Mouse (Mus musculus): Measurements from ENCODE around the gene Madcam1. TPM values are rescaled to one million over a fixed set of nuclear protein-coding genes. Genes with fewer than 3 reads are reported as not detected.

Gene Madcam1
- polyA plus RNA-seq, 1 experiment from 2014 or later: 23.6 TPM

DNA sequence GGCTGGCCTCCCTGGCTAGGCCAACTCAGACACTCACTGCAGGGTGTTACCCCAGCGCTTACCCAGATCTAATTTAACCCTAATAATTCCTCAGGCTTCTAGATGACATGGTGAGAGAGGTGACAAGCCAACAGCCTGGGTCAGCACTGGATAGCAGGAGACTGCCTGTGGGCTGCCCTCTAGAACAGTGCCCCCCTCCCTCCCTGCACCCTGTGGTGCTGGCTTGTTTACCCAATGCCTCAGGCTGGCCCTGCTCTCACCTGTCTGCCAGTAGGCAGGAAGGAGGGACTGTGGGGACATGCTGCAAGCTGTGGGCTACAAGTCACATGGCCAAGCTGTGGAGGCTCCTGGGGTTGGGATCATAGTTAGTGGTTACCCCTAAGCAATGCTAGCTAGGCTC is 42.8 kb downstream of the Madcam1 start:
- peak overlapping the region; percentile 77 for H3K4me2 ChIP-seq (replicated peaks)
- H3K27me3 ChIP-seq (replicated peaks): no peaks in the 10 kb centered on the region
- H3K4me3 ChIP-seq (replicated peaks): no peak overlapping the region
- peaks cover 37% of the 10 kb centered on the region for H3K4me1 ChIP-seq (replicated peaks)
- no peak for ATAC-seq
- H3K36me3 ChIP-seq: peaks cover 29% of the 10 kb centered on the region
- H3K9me3 ChIP-seq: no peaks in the 10 kb centered on the region
- WGBS: 61% methylated on average over 1 of the region's 1 CpGs
- no peak overlapping the region for H3K9ac ChIP-seq
- no peak overlapping the region for H3K27ac ChIP-seq

DNA sequence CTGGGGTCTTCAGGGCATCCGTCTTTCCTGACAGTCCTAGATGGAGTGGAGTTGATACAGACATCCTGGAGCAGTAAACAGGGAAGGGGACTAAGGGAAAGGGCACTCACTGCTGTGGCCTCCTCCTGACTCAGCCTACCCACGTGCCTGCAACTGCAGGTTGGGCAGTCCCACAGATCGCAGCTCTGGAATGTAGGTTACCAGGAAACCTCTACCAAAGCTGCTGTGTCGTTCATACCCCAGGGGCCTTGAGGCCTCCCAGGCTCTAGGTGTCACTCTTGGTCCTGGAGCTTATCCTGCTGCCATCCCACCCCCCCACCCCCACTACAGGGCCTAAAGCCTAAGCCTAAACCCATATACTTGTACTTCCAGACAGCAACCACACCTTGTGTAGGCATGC is 43.4 kb downstream of the Madcam1 start:
- Histone ChIP-seq H3K9me3 (no peaks in the 10 kb centered on the region), H3K27me3 (replicated peaks) (no peaks in the 10 kb centered on the region), H3K36me3 (peaks cover 29% of the 10 kb centered on the region), H3K4me3 (replicated peaks) (no peak overlapping the region), H3K27ac (no peak overlapping the region), H3K4me1 (replicated peaks) (peaks cover 37% of the 10 kb centered on the region), H3K9ac (no peak overlapping the region), H3K4me2 (replicated peaks) (no peak overlapping the region; the same call in 1 of the 2 replicates)
- ATAC-seq: no peak
- 66% methylated on average over 4 of the region's 4 CpGs for WGBS

DNA sequence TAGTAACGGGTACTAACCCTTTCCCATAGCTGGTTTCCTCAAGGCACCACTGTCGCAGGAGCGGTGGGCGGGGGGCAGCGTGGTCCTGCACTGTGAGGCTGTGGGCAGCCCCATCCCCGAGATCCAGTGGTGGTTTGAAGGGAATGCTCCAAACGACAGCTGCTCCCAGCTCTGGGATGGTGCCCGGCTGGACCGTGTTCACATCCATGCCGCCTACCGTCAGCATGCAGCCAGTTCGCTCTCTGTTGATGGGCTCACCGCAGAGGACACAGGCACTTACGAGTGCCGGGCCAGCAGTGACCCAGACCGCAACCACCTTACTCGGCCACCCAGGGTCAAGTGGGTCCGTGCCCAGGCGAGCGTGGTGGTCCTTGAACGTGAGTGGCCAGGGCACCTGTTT is 44.3 kb downstream of the Madcam1 start:
- no peak overlapping the region for H3K27ac ChIP-seq
- no peak overlapping the region for H3K4me2 ChIP-seq (replicated peaks)
- H3K9ac ChIP-seq: no peak overlapping the region
- peaks cover 37% of the 10 kb centered on the region for H3K4me1 ChIP-seq (replicated peaks)
- no peaks in the 10 kb centered on the region for H3K27me3 ChIP-seq (replicated peaks)
- 85% methylated on average over 21 of the region's 21 CpGs for WGBS
- no peak overlapping the region for H3K4me3 ChIP-seq (replicated peaks)
- peaks cover 29% of the 10 kb centered on the region for H3K36me3 ChIP-seq
- no peaks in the 10 kb centered on the region for H3K9me3 ChIP-seq
- no peak for ATAC-seq

DNA sequence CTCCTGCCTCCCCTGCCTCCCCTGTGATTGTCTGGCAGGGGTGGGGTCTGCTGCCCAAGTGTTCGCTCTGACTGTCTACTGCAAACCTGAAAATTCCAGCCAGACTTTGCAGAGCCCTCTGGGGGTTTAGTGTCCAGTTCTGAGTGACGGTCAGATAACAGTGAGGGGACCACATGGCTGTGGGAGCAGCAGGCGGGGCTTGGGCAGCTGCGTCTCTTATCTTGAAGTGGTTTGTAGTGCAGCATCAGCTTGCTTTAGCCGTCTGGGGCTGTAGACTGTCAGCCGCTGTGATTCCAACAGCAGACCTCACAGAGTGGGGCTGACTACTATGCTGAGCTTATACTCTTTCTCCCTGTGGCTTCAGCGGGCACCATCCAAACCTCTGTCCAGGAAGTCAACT is 44.9 kb downstream of the Madcam1 start:
- Histone ChIP-seq H3K27ac (no peak overlapping the region), H3K4me3 (replicated peaks) (no peak overlapping the region), H3K4me1 (replicated peaks) (peaks cover 37% of the 10 kb centered on the region), H3K9me3 (no peaks in the 10 kb centered on the region), H3K4me2 (replicated peaks) (no peak overlapping the region), H3K36me3 (peaks cover 29% of the 10 kb centered on the region), H3K9ac (no peak overlapping the region), H3K27me3 (replicated peaks) (no peaks in the 10 kb centered on the region)
- 63% methylated on average over 7 of the region's 7 CpGs for WGBS
- ATAC-seq: no peak

DNA sequence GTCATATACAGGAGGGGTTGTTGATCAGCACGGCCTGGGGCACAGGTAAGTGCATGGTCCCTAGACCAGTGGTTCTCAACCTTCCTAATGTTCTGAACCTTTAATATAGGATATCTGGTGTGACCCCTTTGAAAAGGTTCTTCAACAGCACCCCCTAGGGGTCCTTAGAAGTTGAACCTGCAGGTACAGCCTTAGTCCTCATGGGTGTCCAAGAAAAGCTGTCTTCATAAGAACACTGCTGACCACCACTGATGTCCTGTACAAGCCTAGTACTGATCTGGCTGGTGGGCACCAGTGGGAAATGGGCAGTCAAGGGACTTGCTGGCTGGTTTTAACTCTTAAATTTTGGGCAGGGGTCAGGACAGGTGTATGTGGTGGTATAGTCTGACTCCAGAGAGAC is 47.7 kb downstream of the Madcam1 start:
- Histone ChIP-seq H3K4me2 (replicated peaks) (no peak overlapping the region), H3K27me3 (replicated peaks) (peaks cover 25% of the 10 kb centered on the region), H3K36me3 (peaks cover 29% of the 10 kb centered on the region), H3K9ac (no peak overlapping the region), H3K4me1 (replicated peaks) (peaks cover 22% of the 10 kb centered on the region), H3K4me3 (replicated peaks) (no peak overlapping the region), H3K27ac (no peak overlapping the region), H3K9me3 (no peaks in the 10 kb centered on the region)
- WGBS: 81% methylated on average over 1 of the region's 1 CpGs
- peak; percentile 40 for ATAC-seq

DNA sequence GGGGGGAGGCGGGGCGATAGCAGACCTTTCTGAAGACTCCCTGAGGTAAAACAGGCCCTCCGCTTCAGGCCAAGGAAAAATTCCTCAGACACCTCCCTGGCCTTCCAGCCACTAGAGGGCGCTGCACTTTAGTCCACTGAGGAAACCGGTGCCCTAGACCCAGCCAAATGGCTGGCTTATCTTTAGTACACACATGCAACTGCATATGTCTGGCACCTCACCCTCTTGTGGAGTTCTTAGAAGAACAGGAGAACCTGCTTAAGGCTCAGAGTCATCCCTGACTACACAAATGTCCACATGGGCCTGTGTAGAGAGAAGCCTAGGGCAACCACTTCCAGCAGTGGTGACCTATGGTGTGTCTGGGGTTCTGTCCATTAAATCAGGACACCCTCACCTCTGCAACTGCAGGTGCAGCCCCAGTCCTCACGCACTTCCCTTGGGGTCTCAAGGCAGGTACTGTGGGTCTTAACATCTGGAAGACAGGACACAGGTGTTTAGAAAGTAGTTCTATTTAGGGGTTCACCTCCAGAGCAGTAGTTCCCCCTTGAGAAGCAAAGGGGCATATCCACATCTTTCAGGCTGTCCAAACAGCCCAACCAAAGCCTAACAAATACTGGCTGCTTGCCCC is 48.3 kb downstream of the Madcam1 start:
- Histone ChIP-seq H3K4me2 (replicated peaks) (no peak overlapping the region), H3K27ac (no peak overlapping the region), H3K9ac (no peak overlapping the region), H3K27me3 (replicated peaks) (peaks cover 31% of the 10 kb centered on the region), H3K36me3 (peaks cover 29% of the 10 kb centered on the region), H3K4me3 (replicated peaks) (no peak overlapping the region), H3K9me3 (no peaks in the 10 kb centered on the region), H3K4me1 (replicated peaks) (peaks cover 22% of the 10 kb centered on the region)
- WGBS: 24% methylated on average over 4 of the region's 6 CpGs
- ATAC-seq: peak; percentile 60

DNA sequence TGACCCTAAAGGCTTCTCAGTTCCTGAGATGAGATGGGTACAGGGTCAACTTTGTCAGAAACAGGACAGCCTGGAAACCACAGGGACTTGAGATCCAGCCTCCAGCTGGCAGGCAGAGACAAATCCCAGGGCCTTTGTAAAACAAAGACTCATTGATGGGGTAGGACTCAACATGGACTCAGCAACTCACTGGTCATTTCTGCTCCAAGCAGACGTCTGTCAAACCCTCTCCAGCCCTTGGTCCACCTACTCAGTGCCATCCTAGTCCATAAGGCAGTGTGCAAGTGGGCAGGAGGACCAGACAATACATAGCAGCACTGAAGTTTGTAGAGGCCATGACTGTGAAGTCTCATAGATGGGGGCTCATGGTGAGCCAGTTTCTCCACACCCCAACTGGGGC is 48.8 kb downstream of the Madcam1 start:
- H3K36me3 ChIP-seq: peaks cover 29% of the 10 kb centered on the region
- 35% methylated on average over 1 of the region's 1 CpGs for WGBS

GRCm38 (mm10) chr10:79714996-79715395 is 50.6 kb downstream of the Madcam1 start:
- Histone ChIP-seq H3K4me3 (replicated peaks) (no peak overlapping the region), H3K9ac (no peak overlapping the region), H3K9me3 (no peaks in the 10 kb centered on the region), H3K36me3 (peaks cover 19% of the 10 kb centered on the region), H3K4me2 (replicated peaks) (no peak overlapping the region), H3K27ac (no peak overlapping the region), H3K27me3 (replicated peaks) (peaks cover 39% of the 10 kb centered on the region), H3K4me1 (replicated peaks) (peaks cover 14% of the 10 kb centered on the region)
- WGBS: 62% methylated on average over 4 of the region's 4 CpGs
- no peak for ATAC-seq

More for the DNA sequence above, 48.8 kb downstream of the Madcam1 start:
- no peak overlapping the region for H3K9ac ChIP-seq
- no peak overlapping the region for H3K4me2 ChIP-seq (replicated peaks)
- H3K27me3 ChIP-seq (replicated peaks): peaks cover 35% of the 10 kb centered on the region
- ATAC-seq: no peak
- peaks cover 23% of the 10 kb centered on the region for H3K4me1 ChIP-seq (replicated peaks)
- H3K4me3 ChIP-seq (replicated peaks): no peak overlapping the region
- H3K27ac ChIP-seq: no peak overlapping the region
- no peaks in the 10 kb centered on the region for H3K9me3 ChIP-seq

- 3% methylated on average over 47 of the region's 91 CpGs for WGBS
- ATAC-seq: peak; percentile 57
- H3K27ac ChIP-seq: no peak within 1 kb of the TSS
- peaks cover 14% of the 10 kb centered on the region for H3K4me1 ChIP-seq (replicated peaks)
- H3K4me3 ChIP-seq (replicated peaks): peak within 1 kb of the TSS; percentile 68
- peaks cover 5% of the 10 kb centered on the region; the same call in 1 of the 2 replicates for H3K36me3 ChIP-seq
- H3K4me2 ChIP-seq (replicated peaks): peak within 1 kb of the TSS; percentile 99
- H3K9ac ChIP-seq: peak within 1 kb of the TSS; percentile 46
- H3K27me3 ChIP-seq (replicated peaks): peaks cover 39% of the 10 kb centered on the region
- no peaks in the 10 kb centered on the region for H3K9me3 ChIP-seq
Measured at GRCm38 (mm10) chr10:79716254-79716987, 52.1 kb downstream of the Madcam1 start, which contains the start of gene Hcn2. TSS of gene Hcn2 (plus strand) at chr10:79716634.

- peaks cover 39% of the 10 kb centered on the region for H3K27me3 ChIP-seq (replicated peaks)
- ATAC-seq: peak; percentile 41
- 1% methylated on average over 36 of the region's 44 CpGs for WGBS
- no peaks in the 10 kb centered on the region for H3K36me3 ChIP-seq
- H3K27ac ChIP-seq: no peak overlapping the region
- H3K9me3 ChIP-seq: no peaks in the 10 kb centered on the region
- peak overlapping the region; percentile 99 for H3K4me2 ChIP-seq (replicated peaks)
- H3K4me3 ChIP-seq (replicated peaks): peak overlapping the region; percentile 68
- peak overlapping the region; percentile 46 for H3K9ac ChIP-seq
- H3K4me1 ChIP-seq (replicated peaks): peaks cover 14% of the 10 kb centered on the region
Measured at GRCm38 (mm10) chr10:79716988-79717355, 52.6 kb downstream of the Madcam1 start.

- Histone ChIP-seq H3K27ac (no peak overlapping the region), H3K27me3 (replicated peaks) (peaks cover 39% of the 10 kb centered on the region), H3K4me3 (replicated peaks) (peak overlapping the region; percentile 68), H3K4me1 (replicated peaks) (peaks cover 14% of the 10 kb centered on the region), H3K9me3 (no peaks in the 10 kb centered on the region), H3K4me2 (replicated peaks) (peak overlapping the region; percentile 99), H3K36me3 (no peaks in the 10 kb centered on the region), H3K9ac (no peak overlapping the region; the same call in 1 of the 2 replicates)
- WGBS: 8% methylated on average over 43 of the region's 43 CpGs
- 0 out of 2 replicates have a peak, but pooled peaks have one; percentile 10 for ATAC-seq
Measured at GRCm38 (mm10) chr10:79717640-79718357, 53.4 kb downstream of the Madcam1 start.

All from intestine, embryonic 15.5 days (tissue).